21 mouse cellular contexts compared by ENCODE assay signal in the genomic region with DNA sequence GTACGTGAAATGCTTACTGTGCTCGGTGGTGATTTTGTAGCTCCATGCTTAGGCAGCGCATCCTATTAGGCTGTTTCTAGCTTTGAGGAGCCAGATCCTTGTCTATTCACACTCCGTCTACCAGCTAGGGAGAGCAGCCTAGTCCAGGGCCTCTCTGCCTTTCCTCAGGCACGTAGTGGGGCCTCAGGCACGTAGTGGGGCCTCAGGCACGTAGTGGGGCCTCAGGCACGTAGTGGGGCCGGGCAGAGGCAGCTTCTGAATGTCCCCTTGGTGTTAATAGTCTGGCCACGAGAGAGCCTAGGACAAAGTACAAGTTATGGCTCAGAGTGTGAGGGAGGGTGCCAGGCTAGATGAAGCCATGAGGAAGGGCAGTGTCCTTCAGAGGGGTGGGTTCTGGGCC.
"Had no signal": no experiment of that assay in that cellular context is flagged by ENCODE, and none has a peak within 500 bp of the region (broad histone marks: within the 10 kb centered on the region; RNA-seq: fewer than 3 reads in every experiment).

No protein-coding gene starts in this region.

- H3K27ac ChIP-seq: midbrain, embryonic 10.5 days; midbrain, embryonic 12.5 days; neural tube, embryonic 13.5 days; neural tube, embryonic 15.5 days; stomach, embryonic 15.5 days; stomach, postnatal 0 days had no signal

- H3K4me2 ChIP-seq: lung, embryonic 14.5 days; midbrain, embryonic 12.5 days; neural tube, embryonic 13.5 days; neural tube, embryonic 15.5 days; stomach, embryonic 15.5 days had no signal

- H3K9me3 ChIP-seq: megakaryocyte, embryonic 14.5 days; midbrain, embryonic 10.5 days; midbrain, embryonic 12.5 days; neural tube, embryonic 13.5 days; neural tube, embryonic 15.5 days; stomach, embryonic 15.5 days had no signal

- H3K4me1 ChIP-seq: midbrain, embryonic 10.5 days; midbrain, embryonic 12.5 days; neural tube, embryonic 13.5 days; neural tube, embryonic 15.5 days; stomach, embryonic 15.5 days had no signal

- H3K27me3 ChIP-seq: megakaryocyte, embryonic 14.5 days; midbrain, embryonic 12.5 days; neural tube, embryonic 13.5 days; neural tube, embryonic 15.5 days; stomach, embryonic 15.5 days had no signal

- DNase-seq: lung, adult 18-20 months; lung, embryonic 14.5 days; lung, postnatal 10 days; lung, postnatal 4 days; midbrain, embryonic 14.5 days; retina, postnatal 1 day; right cerebral cortex, adult 18-20 months; right cerebral cortex, postnatal 25 days; right cerebral cortex, postnatal 4 days; thymus, adult 2 months; thymus, postnatal 25 days; thymus, postnatal 4 days had no signal

- H3K4me3 ChIP-seq: megakaryocyte, embryonic 14.5 days; midbrain, embryonic 10.5 days; midbrain, embryonic 12.5 days; myocyte; neural tube, embryonic 13.5 days; neural tube, embryonic 15.5 days; stomach, embryonic 15.5 days had no signal

- H3K9ac ChIP-seq: lung, embryonic 14.5 days; midbrain, embryonic 12.5 days; neural tube, embryonic 13.5 days; neural tube, embryonic 15.5 days; stomach, embryonic 15.5 days had no signal

- ATAC-seq: midbrain, embryonic 16.5 days had no signal
